Mouse (Mus musculus) small intestine, adult 10 weeks (tissue): Measurements from ENCODE around the gene Cphx1. TPM values are rescaled to one million over a fixed set of nuclear protein-coding genes. Genes with fewer than 3 reads are reported as not detected.

Experiments
- polyA plus RNA-seq: library from polyadenylated mRNA; stranded (reverse); fragments of 350-450 nt; fragmentation: Illumina TruSeq; extraction: RNeasy Lipid Tissue Mini Kit (QIAGEN cat#74804); gene quantifications from one replicate; pipeline ENCODE4 v1.2.3, GENCODE M21; 2014; ENCODE audit warnings: low replicate concordance

Gene Cphx1
- not detected for polyA plus RNA-seq

DNA sequence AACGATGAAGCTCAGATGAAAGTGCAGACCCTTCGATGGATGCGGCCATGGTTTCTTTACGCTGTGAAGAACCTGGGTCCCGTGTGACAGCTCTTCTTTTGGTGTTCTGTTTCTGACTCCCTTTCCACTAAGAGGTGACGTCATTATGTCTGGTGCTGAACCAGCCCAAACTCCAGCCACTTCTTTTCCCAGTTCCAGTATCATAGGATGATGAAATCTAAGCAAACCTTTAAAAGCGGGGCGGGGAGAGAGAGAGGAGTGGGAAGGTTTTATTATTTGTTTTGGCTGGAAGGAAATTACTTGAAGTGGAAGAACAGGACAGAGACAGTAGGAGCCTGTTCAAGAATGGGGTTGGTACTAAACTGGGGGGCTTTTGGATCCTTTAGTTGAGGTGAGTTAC is at the start of gene Cphx1:
Cphx1 (plus strand) TSS at position 301 of the 400 bp plus-strand sequence.

DNA sequence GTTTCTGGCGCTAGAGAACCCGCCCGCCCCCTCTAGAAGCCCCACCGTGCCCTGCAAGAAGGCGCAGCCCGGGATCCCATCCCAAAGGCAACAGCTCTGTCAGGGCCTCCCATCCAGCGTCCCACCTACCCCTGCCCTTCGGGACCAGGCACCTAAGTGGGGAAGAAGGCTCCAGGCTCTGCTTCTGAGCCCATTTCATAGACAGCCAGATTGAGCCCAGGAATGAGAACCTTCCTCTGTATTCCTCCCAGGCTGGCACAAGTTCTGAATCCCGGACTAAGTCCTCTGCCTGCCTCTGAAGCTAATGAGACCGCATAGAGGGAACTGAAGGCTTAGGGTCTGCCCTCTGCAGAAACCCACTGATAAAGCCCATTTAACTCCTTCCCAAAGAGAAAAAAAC is 35.1 kb upstream of the Cphx1 start, which contains the start of gene Plac9a:
Plac9a (minus strand) TSS at position 101 of the 400 bp plus-strand sequence.

DNA sequence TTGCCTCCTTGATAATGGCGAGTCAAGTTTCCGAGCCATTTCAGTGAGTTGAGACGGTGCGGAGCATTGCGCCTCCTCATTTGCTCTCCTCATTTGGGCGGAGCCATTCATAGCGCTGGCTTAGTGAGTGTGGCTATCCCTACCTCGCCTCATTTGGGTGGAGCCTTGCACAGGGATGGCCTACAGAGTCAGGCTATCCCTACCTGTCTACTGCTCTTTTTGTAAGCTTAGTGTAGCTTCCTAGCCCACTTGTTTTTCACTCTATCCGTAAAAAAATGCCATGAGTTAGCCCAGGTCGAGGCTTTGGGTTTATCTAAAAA is 10.6 kb upstream of the Cphx1 start, which contains the start of gene Tmem254a:
Tmem254a (minus strand) TSS at position 111 of the 320 bp plus-strand sequence.

DNA sequence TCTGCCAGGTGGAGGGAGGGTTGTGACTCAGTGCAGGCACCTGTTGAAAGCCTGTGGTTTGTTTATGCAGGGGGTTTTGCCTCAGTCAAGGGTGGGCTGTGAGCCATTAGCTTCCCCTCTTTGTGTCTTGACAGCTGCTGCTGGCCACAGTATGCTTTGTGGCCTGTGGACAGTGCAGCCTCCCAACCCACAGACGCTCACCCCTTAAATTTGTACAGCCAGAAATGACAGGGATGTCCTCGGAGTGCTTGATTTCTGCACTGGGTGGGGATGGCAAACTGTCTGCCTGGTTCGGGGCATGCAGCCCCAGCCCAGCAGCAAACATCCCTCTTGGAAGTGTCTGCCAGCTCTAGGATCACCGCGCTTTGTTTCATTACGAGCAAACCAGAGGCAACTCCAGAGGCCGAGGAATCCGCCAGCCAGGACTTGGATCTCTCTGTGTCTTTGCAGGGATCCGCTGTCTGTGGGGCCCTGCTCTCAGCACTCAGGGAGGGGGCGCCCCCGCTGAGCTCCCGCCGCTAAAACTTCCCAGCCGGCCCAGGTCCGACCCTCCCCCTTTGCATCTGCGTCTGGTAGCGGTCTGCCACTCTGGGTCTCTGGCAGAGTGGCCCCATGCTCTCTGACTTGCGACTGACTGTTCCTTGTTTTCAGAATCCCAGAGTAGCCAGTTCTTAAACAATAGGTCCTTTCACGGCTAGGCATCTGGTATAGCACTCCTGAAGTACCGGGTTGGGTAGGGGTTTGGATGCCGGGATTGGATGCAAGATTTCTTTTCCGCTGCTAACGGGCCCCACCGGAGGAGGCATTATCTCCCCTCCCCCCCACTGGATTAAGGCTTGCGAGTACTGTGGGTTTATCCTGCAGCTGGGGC is 40.5 kb downstream of the Cphx1 start, which contains the start of gene Duxbl1:
Duxbl1 (plus strand) TSS at position 207 of the 871 bp plus-strand sequence.

Other genes with a start within 250 kb of the Cphx1 start
- 11.3 TPM for gene Ppif, start 244.2 kb upstream of the Cphx1 start, polyA plus RNA-seq
- 10.7 TPM for gene Zcchc24, start 169.3 kb upstream of the Cphx1 start, polyA plus RNA-seq
- gene Anxa11, start 96.1 kb upstream of the Cphx1 start, polyA plus RNA-seq: 31.5 TPM
- not detected for gene Plac9a, start 35.2 kb upstream of the Cphx1 start, polyA plus RNA-seq
- gene Tmem254a, start 10.6 kb upstream of the Cphx1 start, polyA plus RNA-seq: 15.9 TPM
- gene Duxbl1, start 40.3 kb downstream of the Cphx1 start, polyA plus RNA-seq: not detected
- gene Gm9780, start 104.4 kb downstream of the Cphx1 start, polyA plus RNA-seq: 1.6 TPM
- gene Tmem254c, start 129.1 kb downstream of the Cphx1 start, polyA plus RNA-seq: not detected
- gene Cphx2, start 143.2 kb downstream of the Cphx1 start, polyA plus RNA-seq: not detected
- gene Cphx3, start 144.0 kb downstream of the Cphx1 start, polyA plus RNA-seq: not detected
- 0.48 TPM for gene Duxbl2, start 180.0 kb downstream of the Cphx1 start, polyA plus RNA-seq
- gene Plac9b, start 244.2 kb downstream of the Cphx1 start, polyA plus RNA-seq: not detected